Mouse (Mus musculus) adrenal gland, postnatal 36 days (tissue): Measurements from ENCODE around the gene Nfya. TPM values are rescaled to one million over a fixed set of nuclear protein-coding genes. Genes with fewer than 3 reads are reported as not detected.

Experiments used
- DNase-seq, 2 experiments: peaks; one replicate each; pipeline ENCODE4 v3.0.0; 2021; ENCODE audit warnings: mixed read lengths in 1 of 2
- total RNA-seq, 2 experiments: library from RNA; stranded (reverse); gene quantifications; 2 replicates each; pipeline ENCODE4 v1.2.3; 2021

Nfya gene
- total RNA-seq, 2 experiments from 2014 or later: 31.0 to 39.9 TPM

- no peak for DNase-seq
Measured at GRCm38 (mm10) chr17:48431054-48431453, 21.3 kb upstream of the Nfya start.

- DNase-seq: no peak
Measured at GRCm38 (mm10) chr17:48430394-48430793, 20.7 kb upstream of the Nfya start.

GRCm38 (mm10) chr17:48427852-48428530 is 18.3 kb upstream of the Nfya start:
- DNase-seq: no peak

GRCm38 (mm10) chr17:48426991-48427750 is 17.5 kb upstream of the Nfya start:
- no peak for DNase-seq

GRCm38 (mm10) chr17:48425823-48426612 is 16.3 kb upstream of the Nfya start:
- DNase-seq: no peak

- DNase-seq: no peak
Measured at GRCm38 (mm10) chr17:48424237-48424636, 14.5 kb upstream of the Nfya start.

DNA sequence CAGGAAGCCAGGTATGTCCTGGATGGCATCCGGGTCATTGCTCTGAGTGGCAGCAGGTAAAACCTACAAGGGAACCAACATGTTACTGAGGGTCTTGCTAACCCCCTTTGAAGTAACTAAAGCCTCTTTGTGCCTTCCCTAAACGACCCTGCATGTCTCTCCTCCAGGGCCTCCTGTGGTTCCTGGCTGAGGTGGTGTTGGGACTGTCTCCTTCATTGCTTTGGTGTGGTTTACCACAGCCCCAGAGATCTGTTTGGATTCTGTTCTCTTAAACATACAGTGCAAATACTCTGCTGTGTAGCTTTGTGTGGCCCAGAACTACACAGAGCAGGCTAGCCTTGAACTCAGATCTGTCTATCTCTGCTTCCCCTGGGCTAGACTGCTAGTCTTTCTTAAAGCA is 9.9 kb upstream of the Nfya start:
- DNase-seq: no peak

- no peak for DNase-seq
Measured at GRCm38 (mm10) chr17:48418781-48419180, 9.1 kb upstream of the Nfya start.

- no peak for DNase-seq
Measured at GRCm38 (mm10) chr17:48418174-48418573, 8.5 kb upstream of the Nfya start.

GRCm38 (mm10) chr17:48417521-48417920 is 7.8 kb upstream of the Nfya start:
- no peak for DNase-seq

- DNase-seq: peak; percentile 40 to 65
Measured at GRCm38 (mm10) chr17:48416425-48417195, 6.9 kb upstream of the Nfya start.

DNA sequence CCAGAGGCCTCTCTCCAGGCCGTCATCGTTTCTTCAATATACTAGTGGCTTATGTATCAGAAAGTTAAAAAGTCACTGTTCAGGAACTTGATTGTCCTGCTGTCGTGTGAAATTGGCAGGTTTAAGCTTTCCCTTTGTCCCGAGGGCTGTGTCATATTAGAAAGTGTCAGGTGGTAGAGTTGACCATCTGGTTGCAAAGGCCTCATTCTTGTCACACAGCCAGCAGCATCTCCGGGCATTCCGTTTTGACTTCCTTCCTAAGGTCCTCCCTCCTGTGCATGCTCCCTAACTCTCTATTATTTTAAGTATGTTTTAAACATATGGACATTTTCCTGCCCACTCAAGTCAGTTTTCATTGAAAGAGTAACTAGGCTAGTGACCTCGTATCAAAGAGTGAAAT is 6.3 kb upstream of the Nfya start:
- no peak for DNase-seq

- no peak for DNase-seq
Measured at GRCm38 (mm10) chr17:48411241-48411640, 1.5 kb upstream of the Nfya start.

DNA sequence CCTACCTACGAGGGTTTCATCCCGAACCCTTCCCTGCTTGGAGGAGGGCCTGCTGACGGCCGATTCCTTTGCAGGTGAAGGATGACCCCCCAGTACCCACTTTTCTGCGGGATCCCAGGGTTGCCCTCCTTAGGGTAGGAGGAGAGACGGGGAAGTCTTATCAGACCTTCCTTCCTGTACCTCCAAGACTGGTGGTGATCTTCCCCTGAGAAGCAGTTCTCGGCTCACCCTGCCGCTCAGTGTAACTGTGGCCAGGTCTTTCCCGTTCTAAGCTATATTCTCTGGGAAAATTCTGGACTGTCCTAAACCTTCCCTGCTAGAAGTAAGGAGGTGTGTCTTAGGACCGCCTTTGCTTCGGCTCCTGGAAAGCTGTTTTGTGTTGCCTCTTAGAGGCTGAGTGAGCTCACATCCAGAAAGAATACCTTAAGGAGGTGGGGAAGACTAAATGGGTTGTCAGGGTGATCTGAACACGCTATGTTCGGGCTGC is 636 bp upstream of the Nfya start:
- no peak for DNase-seq

DNA sequence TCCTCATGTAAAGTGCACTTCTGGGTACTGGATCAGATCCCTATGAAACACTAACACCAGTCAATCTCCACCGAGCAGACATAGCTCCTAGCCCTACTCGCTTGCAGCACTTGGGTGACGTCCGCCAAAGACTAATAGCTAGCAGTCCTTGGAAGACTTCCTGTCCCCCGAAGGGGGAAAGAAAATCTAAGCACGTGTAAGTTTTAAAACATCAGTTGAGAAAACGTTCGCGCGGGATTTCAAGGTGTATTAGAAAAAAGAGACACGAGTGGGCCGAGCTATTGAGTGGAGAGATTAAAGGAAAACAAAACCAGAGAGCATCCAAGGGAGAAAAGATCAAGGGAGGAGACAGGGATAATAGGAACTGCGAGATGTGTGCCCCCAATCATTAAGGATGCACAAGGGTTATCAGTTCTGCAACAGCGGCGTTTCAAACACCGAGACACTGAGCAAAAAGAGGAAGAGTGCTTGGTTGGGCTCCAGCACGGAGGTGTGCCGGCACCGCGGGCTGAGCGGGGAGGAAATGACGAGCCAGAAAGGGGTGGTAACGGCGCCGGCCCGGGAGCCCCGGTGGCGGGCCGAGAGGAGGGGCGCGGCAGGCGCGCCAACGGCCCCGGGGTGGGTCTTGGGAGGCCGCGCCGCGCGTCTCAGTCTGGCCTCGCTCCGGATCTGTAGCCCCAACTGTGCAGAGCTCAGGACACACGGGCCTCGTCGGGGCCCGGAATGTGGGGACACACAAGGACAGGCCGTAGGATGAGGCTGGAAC is 997 bp downstream of the Nfya start:
- peak; percentile 86 to 88 for DNase-seq

DNA sequence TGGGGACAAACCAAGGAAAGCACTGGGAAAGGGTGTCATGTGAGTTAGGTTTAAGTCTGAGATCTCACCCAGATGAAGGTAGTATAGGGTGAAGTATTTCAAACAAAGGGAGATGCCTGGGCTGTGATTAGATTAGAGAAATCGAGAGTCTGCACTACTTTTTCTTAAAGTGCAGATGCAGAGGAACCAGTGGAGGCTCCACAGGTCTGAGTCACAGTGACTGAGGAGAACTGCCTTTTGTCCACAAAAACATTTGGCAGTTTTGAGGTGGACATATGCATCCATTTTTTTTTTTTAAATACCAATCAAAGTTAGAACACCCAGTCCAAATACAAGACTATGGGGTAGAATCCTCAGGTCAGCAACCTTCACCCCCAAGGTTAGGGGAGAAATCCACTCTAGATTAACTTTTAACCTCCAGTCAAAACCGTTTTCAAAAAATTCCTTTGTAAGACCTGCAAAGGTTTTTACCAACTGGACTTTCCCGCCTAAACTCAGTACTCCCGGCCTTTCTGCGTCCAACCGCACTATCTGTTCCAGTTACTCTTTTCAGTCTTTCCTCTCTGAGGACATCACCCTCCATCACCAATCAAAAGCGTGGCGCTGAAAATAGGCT is 1.7 kb downstream of the Nfya start:
- DNase-seq: no peak

GRCm38 (mm10) chr17:48407154-48407553 is 2.6 kb downstream of the Nfya start:
- DNase-seq: no peak

- DNase-seq: no peak
Measured at GRCm38 (mm10) chr17:48404706-48405105, 5.0 kb downstream of the Nfya start.

GRCm38 (mm10) chr17:48403848-48404247 is 5.9 kb downstream of the Nfya start:
- DNase-seq: no peak

GRCm38 (mm10) chr17:48402751-48403150 is 7.0 kb downstream of the Nfya start:
- no peak for DNase-seq

GRCm38 (mm10) chr17:48401710-48402109 is 8.0 kb downstream of the Nfya start:
- no peak for DNase-seq
